Mouse (Mus musculus): ENCODE results near the gene Acp4.

- no peak for TF ChIP-seq CTCF (IDR thresholded peaks at IDR 0.05; ENCODE audit: low read depth, low read length)
- TF ChIP-seq POLR2A (IDR thresholded peaks at IDR 0.05; ENCODE audit: extremely low read depth, insufficient read depth, low read length) = no peak
Observed at GRCm38 (mm10) chr7:44280959-44281358, 23.8 kb upstream of the Acp4 start.

All from liver, adult 2 months (tissue).